Mouse (Mus musculus) frontal cortex, postnatal 36 days (tissue): ENCODE results near the gene Poln.

ENCODE experiments used
- DNase-seq, 2 experiments: peaks; one replicate each; pipeline ENCODE4 v3.0.0; 2022; ENCODE audit warnings: low spot score in 2 of 2

Poln gene

GRCm38 (mm10) chr5:34186961-34187391 is 17.7 kb upstream of the Poln start:
- peak in 1 of 2 experiments; percentile 24 for DNase-seq

DNA sequence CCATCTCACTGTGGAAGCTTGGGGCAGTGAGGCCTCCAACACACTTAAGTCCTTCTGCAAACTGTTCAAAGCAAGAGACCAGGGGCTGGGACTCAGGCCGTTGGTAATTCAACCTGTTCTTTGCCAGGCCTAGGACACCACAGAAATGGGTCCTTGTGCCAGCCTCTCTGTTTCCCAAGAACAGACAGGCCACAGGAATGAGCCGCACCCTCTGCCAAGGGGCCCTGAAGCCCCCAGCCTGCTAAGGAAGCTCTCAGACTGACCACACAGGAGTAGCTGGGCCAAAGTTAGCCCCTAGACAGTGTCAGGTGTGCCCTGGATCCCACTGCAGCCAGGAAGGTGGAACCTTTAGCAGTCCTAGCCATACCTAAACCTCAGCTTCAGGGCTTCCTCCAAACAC is 17.1 kb upstream of the Poln start:
- DNase-seq, result no peak

GRCm38 (mm10) chr5:34185791-34186190 is 16.5 kb upstream of the Poln start:
- no peak for DNase-seq

DNA sequence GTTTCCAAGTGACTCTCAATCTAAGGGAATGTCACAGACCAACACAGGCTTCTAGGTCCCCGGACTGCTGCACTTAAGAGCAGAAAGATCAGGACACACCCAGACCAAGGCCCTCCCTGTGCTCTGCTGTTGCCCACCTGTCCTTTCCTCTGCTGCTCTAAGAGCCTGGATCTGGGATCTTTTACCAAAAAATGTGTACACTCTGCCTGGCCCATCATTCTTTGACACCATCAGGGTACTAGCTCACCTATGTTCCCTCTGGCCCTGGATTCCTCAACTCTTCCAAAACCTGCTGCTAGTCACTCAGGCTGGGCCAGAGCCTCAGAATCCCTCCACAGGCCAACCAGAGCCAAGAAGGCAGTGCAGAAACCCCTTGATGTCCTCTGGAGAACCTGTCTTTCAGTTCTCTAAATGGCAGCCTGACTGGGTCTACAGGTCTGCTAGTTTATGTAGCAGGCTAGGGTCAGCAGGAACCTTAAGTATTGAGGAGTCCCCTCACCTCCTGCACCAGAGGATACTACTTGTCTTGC is 15.9 kb upstream of the Poln start:
- peak in 1 of 2 experiments; percentile 0 for DNase-seq

DNA sequence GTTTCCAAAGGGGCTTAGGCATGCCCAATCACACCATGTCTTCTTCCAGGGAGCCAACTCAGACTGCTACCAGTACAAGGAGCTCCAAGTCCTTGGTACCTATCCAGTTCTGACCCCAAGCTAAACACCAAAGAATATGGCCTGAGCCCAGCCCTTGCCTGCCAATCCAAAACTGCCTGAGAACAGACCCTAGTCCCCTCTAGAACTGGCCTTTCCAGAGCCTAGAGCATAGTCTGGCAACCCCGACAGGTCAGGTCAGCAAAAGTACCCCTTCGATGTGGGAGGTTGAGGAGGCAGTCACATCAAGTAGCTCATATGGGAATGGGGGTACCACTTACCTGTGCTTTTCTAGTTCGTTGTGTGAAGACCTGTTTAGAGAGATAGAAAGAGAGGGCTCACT is 14.7 kb upstream of the Poln start:
- peak in 1 of 2 experiments; percentile 1 for DNase-seq

GRCm38 (mm10) chr5:34183156-34183880 is 14.1 kb upstream of the Poln start:
- DNase-seq, result no peak

- DNase-seq, result no peak
Measured at GRCm38 (mm10) chr5:34182486-34182885, 13.2 kb upstream of the Poln start.

DNA sequence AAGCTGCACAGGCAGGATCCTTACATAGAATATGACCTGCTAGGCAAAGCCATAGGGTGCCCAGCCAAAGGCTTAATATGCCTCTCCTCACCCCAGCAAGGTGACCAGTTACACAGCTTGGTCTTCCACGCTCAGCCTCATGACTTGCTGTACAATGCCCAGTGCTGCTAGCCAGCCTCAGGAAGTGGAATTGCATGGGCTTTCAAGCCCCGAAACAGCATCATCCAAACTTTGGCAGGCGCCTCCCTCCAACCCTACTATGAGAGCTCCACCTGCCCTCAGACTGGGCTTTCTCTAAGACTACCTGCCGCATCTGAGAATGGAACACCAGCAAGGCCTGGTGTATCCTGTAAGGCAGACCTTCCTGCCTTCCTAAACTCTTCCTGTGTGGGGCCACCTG is 8.6 kb upstream of the Poln start:
- DNase-seq, result no peak

DNA sequence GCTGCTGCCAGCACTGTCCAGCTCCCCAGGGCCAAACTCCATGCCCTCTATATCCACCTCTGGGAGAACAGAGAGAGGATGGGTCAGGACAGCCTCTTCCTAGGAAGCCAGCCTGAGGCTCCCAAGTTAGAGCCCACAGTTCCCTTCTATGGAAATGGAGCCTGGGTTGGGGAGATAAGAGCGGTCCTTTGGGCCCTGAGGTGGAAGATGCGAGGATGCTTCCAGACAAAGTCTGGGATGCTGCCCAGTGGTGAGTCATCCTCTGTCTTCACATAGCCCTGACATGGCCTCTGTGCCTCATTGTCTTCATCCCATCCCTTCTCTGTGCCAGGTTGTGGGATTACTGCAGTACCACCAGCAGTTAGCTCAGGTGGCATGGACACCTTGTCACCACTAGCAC is 7.8 kb upstream of the Poln start:
- DNase-seq, result peak in 1 of 2 experiments; percentile 4

DNA sequence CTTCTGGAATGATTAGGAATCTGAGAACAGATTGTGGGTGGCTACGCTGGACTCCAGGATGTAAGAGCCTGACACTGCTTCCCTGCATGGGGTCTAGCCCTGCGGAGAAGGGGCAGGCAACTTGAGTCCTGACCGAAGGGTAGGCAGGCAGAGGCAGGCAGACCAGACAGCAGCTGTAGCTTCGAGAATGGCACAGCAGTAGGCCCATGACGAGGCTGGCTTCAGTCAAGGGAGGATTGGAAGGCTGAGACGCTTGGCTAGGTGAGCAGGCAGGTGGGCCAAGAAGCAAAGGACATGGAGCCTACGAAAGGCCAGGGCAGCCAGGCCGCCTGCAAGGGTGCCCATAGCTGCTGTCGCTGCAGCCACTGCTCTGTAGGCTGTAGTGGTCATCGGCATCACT is 7.4 kb upstream of the Poln start:
- no peak for DNase-seq

DNA sequence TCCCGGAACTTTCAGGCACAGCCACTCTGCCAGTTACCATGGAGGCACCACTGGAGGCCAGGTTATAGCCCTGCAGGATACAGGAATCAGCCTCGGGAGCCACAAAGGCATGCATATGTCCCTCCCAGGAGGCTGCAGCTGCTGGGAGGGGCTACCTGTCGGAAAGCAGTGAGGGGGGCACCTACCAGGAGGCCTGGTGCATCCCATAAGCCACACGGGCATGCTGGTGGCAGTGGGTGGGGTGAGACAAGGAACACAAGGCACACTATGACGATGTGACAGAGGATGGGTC is 6.1 kb upstream of the Poln start:
- no peak for DNase-seq

GRCm38 (mm10) chr5:34174550-34175402 is 5.5 kb upstream of the Poln start:
- no peak for DNase-seq

- no peak for DNase-seq
Measured at GRCm38 (mm10) chr5:34174021-34174420, 4.8 kb upstream of the Poln start.

DNA sequence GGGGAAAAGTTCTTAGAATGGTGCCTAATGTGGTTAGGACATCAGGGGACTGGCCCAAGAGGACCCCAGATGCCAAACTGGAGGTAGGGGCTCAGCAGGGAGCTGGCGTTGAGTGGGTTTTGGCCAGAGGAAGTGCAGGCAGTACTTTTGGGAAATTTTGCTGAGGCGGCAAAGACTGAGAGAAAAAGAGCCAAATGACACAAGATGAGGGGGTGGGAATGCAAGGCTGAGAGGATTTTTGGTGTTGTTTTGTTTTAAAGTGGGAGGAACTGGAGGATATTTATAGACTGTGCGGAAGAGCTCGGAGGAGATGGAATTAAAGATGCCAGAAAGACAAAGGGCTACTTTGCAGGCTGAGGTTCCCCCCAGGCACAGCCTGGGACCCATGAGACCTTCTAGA is 1.5 kb upstream of the Poln start:
- DNase-seq, result peak; percentile 39 to 49

- no peak for DNase-seq
Measured at GRCm38 (mm10) chr5:34169954-34170353, 706 bp upstream of the Poln start.

GRCm38 (mm10) chr5:34167857-34168256 is 1.4 kb downstream of the Poln start:
- DNase-seq, result no peak

GRCm38 (mm10) chr5:34165793-34166192 is 3.5 kb downstream of the Poln start:
- no peak for DNase-seq

DNA sequence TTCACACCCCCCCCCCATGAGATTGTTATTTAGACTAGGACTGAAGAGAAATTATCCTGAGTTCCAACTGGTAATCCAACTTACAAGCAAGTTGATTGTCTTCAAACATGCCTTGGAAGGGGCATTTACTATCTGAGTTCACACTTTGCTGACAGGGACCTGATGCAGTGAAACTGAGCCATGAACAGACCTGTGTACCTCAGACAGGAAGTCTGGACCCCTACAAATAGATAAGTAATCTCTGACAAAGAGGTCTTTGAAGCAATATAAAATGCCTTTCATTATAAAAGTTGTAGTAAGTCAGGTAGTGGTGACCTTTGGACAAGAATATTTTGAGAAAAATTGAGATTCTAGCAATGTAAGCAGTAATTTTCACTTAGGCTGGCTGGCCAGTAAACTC is 20.8 kb downstream of the Poln start:
- no peak for DNase-seq

GRCm38 (mm10) chr5:34147554-34147953 is 21.7 kb downstream of the Poln start:
- DNase-seq, result no peak

DNA sequence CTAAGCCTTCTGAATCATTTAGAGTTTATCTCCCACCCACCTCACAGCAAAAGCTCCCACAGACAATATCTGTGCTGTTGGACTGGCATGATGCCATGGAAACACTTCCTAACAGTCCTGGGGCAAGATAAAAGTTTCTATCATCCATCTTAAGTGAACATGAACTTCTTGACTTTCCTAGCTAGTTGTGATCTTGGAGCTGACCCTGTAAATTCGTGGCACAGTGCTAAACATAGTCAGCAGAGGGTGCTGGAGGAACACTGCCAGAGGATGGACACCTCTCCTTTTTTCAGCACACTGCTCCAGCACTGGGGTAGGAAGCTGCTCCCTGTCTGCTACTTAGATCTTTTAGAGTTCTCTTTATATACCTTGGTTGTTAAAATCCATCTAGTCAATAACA is 29.5 kb downstream of the Poln start:
- DNase-seq, result peak; percentile 27 to 30

DNA sequence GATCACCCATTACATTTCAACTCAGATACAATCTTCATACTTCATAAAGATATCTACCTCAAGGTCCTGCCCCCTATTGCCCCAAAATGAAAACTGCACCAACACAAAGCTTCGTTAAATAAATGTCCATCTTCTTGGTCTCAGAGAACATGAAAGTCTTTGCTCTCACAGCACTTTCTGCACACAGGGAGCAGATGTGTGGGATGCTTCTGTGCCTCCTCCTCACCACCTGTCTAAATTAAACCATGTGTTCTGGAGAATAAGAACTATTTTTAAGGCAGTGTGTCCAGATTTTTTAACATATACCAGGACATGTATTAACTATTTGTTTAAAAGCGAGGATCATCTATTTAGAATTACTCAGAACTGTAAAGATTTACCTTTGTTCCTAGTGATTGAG is 36.5 kb downstream of the Poln start:
- peak in 1 of 2 experiments; percentile 34 for DNase-seq

- DNase-seq, result no peak
Measured at GRCm38 (mm10) chr5:34124131-34124530, 45.1 kb downstream of the Poln start.
